Mouse (Mus musculus) ES-E14 (cell line): ENCODE data around the gene Tradd.

Experiments
- CHD2 ChIP-seq: IDR thresholded peaks from 2 replicates; pipeline ENCODE4 v1.6.1; 2014; ENCODE audit warnings: mild to moderate bottlenecking, low read depth, low read length, inconsistent platforms
- HCFC1 ChIP-seq: IDR thresholded peaks from 2 replicates; pipeline ENCODE4 v1.6.1; 2012; ENCODE audit warnings: low read length, inconsistent platforms, borderline replicate concordance; ENCODE audit not compliant: insufficient read depth
- MAFK ChIP-seq: IDR thresholded peaks from 2 replicates; pipeline ENCODE4 v1.6.1; 2014; ENCODE audit warnings: mild to moderate bottlenecking, low read depth, low read length, inconsistent platforms; ENCODE audit not compliant: insufficient read depth
- ZC3H11A ChIP-seq: IDR thresholded peaks from 2 replicates; pipeline ENCODE4 v1.6.1; 2012; ENCODE audit warnings: low read depth, mild to moderate bottlenecking, inconsistent platforms, low read length, borderline replicate concordance
- ZNF384 ChIP-seq: IDR thresholded peaks from 2 replicates; pipeline ENCODE4 v1.6.1; 2012; ENCODE audit warnings: low read depth, low read length, inconsistent platforms

DNA sequence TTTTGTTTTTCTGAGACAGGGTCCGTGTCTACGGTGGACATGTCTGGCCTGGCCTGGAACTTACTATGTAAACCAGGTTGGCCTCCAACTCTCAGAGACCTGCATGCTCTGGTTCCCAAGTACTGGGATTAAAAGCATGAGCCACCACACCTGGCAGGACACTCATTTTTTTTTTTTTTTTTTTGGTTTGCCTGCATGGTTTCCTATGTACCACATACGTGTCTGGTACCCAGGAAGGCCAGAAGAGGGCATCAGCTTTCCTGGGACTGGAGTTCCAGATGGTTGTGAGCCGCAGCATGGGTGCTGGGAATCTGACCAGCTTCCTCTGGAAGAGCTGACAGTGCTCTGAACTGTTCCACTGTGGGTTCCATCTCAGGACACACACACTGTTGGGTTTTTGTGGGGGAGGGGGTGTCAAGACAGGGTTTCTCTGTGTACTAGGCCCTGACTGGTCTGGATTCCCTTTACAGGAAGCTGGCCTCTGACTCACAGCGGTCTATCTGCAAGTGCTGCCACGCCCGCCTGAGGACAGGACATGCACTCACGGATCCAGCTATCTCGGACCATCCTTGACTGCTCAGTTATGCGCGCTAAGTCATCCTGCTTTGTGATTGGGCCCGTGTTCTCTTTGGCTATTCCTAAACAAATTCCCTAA lies 3.0 kb downstream of the Tradd start:
- TF ChIP-seq ZNF384 (peak; percentile 67), MAFK (no peak), CHD2 (no peak), ZC3H11A (no peak), HCFC1 (no peak)
